Mouse (Mus musculus): ENCODE measurements around the gene Yeats4. TPM values are rescaled to one million over a fixed set of nuclear protein-coding genes. Genes with fewer than 3 reads are reported as not detected.
"Not testable (repeated sequence)": the region's sequence is repeated elsewhere in the genome, so short reads cannot be mapped to it uniquely, and the experiment has no call there.

The Yeats4 gene
- total RNA-seq (2021), result 10 to 100 TPM; 38.9 to 42.3 TPM
- long read RNA-seq, experiment 1, transcript Yeats4-201 (7 exons, 1,327 nt), result major isoform, 37 of 43 reads
- long read RNA-seq, experiment 1, partial matches to known transcripts, result 5 of 43 reads
- long read RNA-seq, experiment 1, other reads (novel, unspliced or antisense), result 0 of 43 reads
- long read RNA-seq, experiment 2, transcript Yeats4-201 (7 exons, 1,327 nt), result major isoform, 11 of 13 reads
- long read RNA-seq, experiment 2, partial matches to known transcripts, result 1 of 13 reads
- long read RNA-seq, experiment 2, other reads (novel, unspliced or antisense), result 1 of 13 reads

- DNase-seq, result peak; percentile 94 to 96
Observed at GRCm38 (mm10) chr10:117224102-117224990, at the start of gene Yeats4. Gene Yeats4, minus strand, starts transcription at chr10:117224507.

GRCm38 (mm10) chr10:117272023-117272422, 47.7 kb upstream of the Yeats4 start:
- peak in 1 of 2 experiments; percentile 13 for DNase-seq

GRCm38 (mm10) chr10:117259870-117260269, 35.6 kb upstream of the Yeats4 start:
- DNase-seq, result no peak

- no peak for DNase-seq
Observed at GRCm38 (mm10) chr10:117238603-117239002, 14.3 kb upstream of the Yeats4 start, which contains the start of gene 9530003J23Rik. Gene 9530003J23Rik, minus strand, starts transcription at chr10:117238703.

GRCm38 (mm10) chr10:117235866-117236265, 11.6 kb upstream of the Yeats4 start:
- DNase-seq, result no peak

- peak in 1 of 2 experiments; percentile 35 for DNase-seq
Observed at GRCm38 (mm10) chr10:117234825-117235224, 10.5 kb upstream of the Yeats4 start.

- no peak for DNase-seq
Observed at GRCm38 (mm10) chr10:117229826-117230225, 5.5 kb upstream of the Yeats4 start.

GRCm38 (mm10) chr10:117226002-117226401, 1.7 kb upstream of the Yeats4 start:
- DNase-seq, result no peak

- no peak for DNase-seq
Observed at GRCm38 (mm10) chr10:117225094-117225493, 787 bp upstream of the Yeats4 start.

- no peak for DNase-seq
Observed at GRCm38 (mm10) chr10:117223758-117224101, 577 bp downstream of the Yeats4 start.

GRCm38 (mm10) chr10:117222821-117223220, 1.5 kb downstream of the Yeats4 start:
- DNase-seq, result no peak

GRCm38 (mm10) chr10:117218351-117218750, 6.0 kb downstream of the Yeats4 start:
- DNase-seq, result no peak

GRCm38 (mm10) chr10:117217246-117217840, 7.0 kb downstream of the Yeats4 start:
- DNase-seq, result peak; percentile 50 to 65

GRCm38 (mm10) chr10:117216793-117217192, 7.5 kb downstream of the Yeats4 start:
- peak; percentile 36 to 66 for DNase-seq

- no peak for DNase-seq
Observed at GRCm38 (mm10) chr10:117216132-117216495, 8.2 kb downstream of the Yeats4 start.

- no peak for DNase-seq
Observed at GRCm38 (mm10) chr10:117215409-117216131, 8.7 kb downstream of the Yeats4 start.

- no peak for DNase-seq
Observed at GRCm38 (mm10) chr10:117211023-117211422, 13.3 kb downstream of the Yeats4 start.

GRCm38 (mm10) chr10:117209469-117209938, 14.8 kb downstream of the Yeats4 start:
- peak in 1 of 2 experiments; percentile 49 for DNase-seq

- not testable (repeated sequence) for DNase-seq
Observed at GRCm38 (mm10) chr10:117208787-117209186, 15.5 kb downstream of the Yeats4 start.

GRCm38 (mm10) chr10:117208221-117208620, 16.1 kb downstream of the Yeats4 start:
- DNase-seq, result no peak

- no peak for DNase-seq
Observed at GRCm38 (mm10) chr10:117206070-117206469, 18.2 kb downstream of the Yeats4 start.

- peak in 1 of 2 experiments; percentile 26 for DNase-seq
Observed at GRCm38 (mm10) chr10:117203558-117203981, 20.7 kb downstream of the Yeats4 start.

Data from adrenal gland, postnatal 36 days (tissue).